Mouse (Mus musculus): Measurements from ENCODE around the gene Cmpk1. TPM values are rescaled to one million over a fixed set of nuclear protein-coding genes. Genes with fewer than 3 reads are reported as not detected.

Gene Cmpk1
- polyA plus RNA-seq, 1 experiment = 21.5 TPM

- DNase-seq (ENCODE audit: low read depth) = no peak
These were observed 40.6 kb downstream of the Cmpk1 start for GRCm38 (mm10) chr4:114946416-114946815.

DNA sequence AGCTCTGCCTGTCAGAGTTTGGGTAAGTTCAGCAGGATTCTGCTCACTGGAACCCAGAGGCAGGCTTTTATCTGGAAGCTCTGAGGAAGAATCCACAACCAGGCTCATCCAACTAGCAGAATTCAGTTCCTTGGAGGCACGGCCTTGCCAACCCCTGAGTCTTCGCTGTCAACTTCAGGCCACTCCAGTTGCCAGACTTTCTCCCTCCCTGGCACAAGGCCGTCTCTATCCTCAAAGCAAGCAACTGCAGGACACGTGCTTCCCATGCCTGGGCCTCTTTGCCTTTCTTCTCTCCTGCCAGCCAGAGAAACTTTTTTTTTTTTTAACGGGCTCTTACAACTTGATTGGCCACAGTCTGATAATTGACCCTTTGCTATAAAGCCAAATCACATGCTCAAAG lies 42.0 kb downstream of the Cmpk1 start:
- no peak for DNase-seq (ENCODE audit: low read depth)

- no peak for DNase-seq (ENCODE audit: low read depth)
These were observed 44.5 kb downstream of the Cmpk1 start for GRCm38 (mm10) chr4:114942583-114942982.

DNA sequence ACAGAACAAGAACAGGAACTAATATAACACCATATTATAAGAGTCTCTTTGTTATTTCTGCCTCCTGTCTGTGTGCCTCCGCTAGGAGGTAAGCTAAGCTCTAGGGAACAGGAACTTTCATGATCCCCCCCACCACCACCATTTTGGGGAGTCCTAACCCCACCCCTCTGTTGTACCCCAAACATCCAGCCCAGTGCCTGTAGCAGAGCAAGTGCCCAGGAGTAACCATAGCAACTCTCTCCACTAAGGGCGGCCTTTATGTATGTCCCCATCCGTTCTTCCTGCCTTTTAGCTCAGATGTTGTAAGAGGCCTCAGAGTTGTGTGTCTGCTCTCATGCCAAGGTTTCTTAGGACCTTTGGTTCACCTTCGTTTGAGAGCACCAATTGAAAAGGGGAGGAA lies 44.9 kb downstream of the Cmpk1 start:
- DNase-seq (ENCODE audit: low read depth) = no peak

GRCm38 (mm10) chr4:114941311-114941710 lies 45.7 kb downstream of the Cmpk1 start:
- no peak for DNase-seq (ENCODE audit: low read depth)

DNA sequence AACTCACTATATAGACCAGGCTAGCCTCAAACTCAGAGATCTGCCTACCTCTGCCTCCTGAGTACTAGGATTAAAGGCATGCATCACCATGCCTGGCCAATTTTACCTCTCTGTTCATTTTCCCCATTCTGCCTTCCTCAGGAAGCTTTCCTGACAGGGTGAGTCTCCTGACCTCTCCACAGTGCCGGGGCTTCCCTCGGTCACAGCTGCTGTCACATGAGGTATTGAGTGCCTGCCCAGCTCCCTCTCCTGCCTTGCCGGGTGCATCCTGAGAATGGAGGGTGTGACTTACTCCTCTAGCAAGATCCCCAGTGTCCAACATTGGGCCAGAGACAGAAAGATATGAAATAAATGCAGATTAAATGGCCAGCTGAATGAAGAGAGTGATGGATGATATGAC lies 48.8 kb downstream of the Cmpk1 start:
- DNase-seq (ENCODE audit: low read depth) = no peak

- DNase-seq (ENCODE audit: low read depth) = no peak
These were observed 49.5 kb downstream of the Cmpk1 start for GRCm38 (mm10) chr4:114937459-114938047.

GRCm38 (mm10) chr4:114934188-114934587 lies 52.9 kb downstream of the Cmpk1 start:
- no peak for DNase-seq (ENCODE audit: low read depth)

GRCm38 (mm10) chr4:114932747-114933146 lies 54.3 kb downstream of the Cmpk1 start:
- no peak for DNase-seq (ENCODE audit: low read depth)

GRCm38 (mm10) chr4:114929155-114929554 lies 57.9 kb downstream of the Cmpk1 start:
- no peak for DNase-seq (ENCODE audit: low read depth)

DNA sequence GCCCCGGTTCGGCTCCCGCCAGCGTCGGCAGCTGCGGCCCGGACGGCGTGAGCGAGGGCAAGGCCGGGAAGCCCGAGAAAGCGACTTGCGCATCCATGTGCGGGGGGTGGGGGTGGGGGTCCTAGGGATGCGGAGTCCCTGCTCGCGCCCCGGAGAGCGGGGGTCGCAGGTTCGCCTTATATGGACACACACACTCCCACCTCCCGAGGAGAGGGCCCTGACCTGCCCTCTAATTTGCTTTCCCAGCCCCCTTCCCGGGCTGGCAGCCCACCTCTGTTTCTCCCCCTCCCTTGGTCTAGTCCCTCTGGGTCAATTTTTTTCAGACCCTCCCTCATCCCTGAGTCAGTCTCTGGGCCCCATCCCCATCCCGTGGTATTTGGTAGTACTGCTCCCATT lies 61.1 kb downstream of the Cmpk1 start, which contains the start of gene Foxe3:
Gene Foxe3 (minus strand): TSS at position 97 of the 396 bp plus-strand sequence.
- no peak for DNase-seq (ENCODE audit: low read depth)

DNA sequence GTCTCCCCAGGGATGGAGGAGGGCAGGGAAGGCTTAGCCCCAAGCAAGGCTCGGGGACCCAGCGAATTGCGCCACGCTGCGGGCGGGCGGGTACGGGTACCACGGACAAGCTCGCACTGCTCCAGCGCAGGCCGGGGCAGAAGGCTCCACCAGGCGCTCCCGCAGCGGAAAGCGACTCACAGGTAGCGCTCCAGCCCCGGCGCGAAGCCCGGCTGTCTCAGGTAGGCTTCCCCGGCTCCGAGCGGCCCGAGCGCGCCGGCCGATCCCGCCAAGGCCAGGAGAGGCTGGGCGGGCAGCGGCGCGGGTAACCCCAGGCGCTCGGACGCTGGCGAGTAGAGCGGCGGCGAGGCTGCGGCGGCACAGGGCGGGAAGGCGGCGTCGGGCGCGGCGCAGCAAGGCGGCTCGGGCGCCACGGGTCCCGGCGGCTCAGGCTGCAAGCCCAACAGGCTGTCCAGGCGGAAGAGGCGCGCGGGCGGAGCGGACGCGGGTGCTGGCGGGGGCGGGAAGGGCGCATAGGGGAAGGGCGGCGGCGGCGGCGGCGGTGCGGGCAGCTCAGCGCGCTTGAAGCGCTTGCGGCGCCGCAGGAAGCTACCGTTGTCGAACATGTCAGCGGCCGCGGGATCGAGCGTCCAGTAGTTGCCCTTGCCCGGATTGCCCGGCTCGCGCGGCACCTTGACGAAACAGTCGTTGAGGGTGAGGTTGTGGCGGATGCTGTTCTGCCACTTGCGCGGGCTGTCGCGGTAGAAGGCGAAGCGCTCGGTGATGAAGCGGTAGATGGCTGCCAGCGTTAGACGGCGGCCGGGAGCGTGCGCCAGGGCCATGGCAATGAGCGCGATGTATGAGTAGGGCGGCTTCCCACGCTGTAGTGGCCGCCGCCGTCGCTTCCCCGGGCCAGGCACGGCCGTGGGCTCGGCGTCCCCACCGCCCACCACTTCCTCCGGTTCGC lies 61.8 kb downstream of the Cmpk1 start:
- DNase-seq (ENCODE audit: low read depth) = no peak

DNA sequence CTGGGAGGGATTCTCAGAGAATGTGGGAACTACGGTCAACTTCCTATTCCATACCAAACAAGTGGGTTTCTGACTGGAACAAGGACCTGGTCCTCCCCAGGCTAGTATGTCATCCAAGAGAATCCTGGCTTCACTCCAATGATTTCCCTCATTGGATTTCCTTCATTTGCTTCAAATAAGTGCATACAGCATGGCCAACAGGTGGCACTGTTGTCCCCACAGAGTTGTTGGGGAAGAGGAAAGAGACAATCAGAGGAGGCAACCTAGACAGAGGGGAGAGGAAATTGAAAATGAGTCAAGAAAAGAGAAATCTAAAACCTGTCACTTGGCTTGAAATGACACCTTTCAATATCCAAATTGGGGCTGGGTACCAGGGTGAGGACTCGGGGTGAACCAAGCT lies 70.0 kb downstream of the Cmpk1 start:
- no peak for DNase-seq (ENCODE audit: low read depth)

GRCm38 (mm10) chr4:114916056-114916455 lies 71.0 kb downstream of the Cmpk1 start:
- no peak for DNase-seq (ENCODE audit: low read depth)

DNA sequence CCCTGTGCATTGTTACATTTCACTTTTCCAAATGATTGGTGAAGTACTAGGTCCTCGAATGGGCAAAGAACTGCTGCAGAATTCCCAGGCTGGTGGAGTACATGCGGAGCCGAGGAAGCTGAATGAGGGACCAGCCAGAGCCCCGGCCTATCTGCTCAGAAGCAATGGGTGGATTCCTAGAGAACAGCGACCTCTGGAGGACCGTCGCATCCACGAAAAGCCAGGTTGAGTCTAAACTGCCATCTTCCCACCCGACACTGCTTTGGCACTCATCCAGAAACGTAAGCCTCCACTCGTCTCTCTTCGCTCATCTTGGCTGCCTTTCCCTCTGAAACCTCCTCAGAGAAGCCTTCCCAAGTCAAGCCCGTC lies 73.5 kb downstream of the Cmpk1 start:
- DNase-seq (ENCODE audit: low read depth) = no peak

DNA sequence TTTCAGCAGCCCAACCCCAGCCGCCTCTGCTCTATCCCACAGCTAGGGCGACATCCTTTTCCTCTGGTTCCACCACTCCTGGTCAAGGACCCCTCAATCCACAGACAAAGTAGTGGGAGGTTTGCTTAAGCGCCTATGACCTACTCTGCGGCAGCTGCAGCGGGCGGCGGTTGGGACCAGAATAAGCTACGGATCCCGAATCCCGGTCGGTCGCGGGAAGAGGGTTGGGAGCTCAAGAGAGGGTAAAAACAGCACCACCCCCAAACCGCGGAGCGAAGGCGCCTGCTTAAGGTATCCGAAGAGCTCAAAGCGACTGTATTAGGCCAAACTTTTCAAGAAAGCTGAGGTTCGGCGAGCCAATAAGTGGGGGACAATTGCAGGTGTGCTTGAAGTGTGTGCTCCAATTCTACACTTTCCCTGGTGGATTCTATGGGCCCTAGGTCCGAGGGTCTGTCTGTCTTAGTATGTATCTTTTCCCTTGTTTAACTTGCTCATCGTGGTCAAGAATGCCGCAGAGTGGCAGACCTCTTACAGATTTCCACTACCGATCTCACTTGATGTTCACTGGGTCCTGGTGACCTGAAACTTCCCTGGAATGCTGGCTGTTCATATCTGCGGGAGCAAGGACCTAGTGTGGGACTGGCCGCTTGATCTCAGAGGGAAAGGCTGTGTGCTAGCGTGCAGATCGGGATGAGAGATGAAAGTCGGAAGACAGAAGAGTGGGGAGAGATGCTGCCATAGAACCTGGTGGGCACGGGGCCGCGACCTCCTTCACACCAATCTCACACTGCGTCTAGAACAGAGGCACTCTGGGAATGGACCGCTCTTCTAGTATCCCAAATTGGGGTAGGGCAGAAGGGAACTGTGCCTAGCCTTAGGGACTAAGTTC lies 74.1 kb downstream of the Cmpk1 start:
- DNase-seq (ENCODE audit: low read depth) = no peak

GRCm38 (mm10) chr4:114909602-114910484 lies 77.2 kb downstream of the Cmpk1 start:
- DNase-seq (ENCODE audit: low read depth) = no peak
